Mouse (Mus musculus) stomach, postnatal 0 days (tissue): ENCODE results near the gene Abhd8. TPM values are rescaled to one million over a fixed set of nuclear protein-coding genes. Genes with fewer than 3 reads are reported as not detected.

Source experiments
- ATAC-seq: fragments of 200-750 bp; cut with Nextera tagmentation; 2 replicates; pipeline ENCODE4 v1.8.0; 2017; ENCODE audit not compliant: low FRiP score, low TSS enrichment
- DNase-seq: peaks from one replicate; pipeline ENCODE4 v3.0.0-alpha.2; 2016; ENCODE audit warnings: low spot score
- H3K27ac ChIP-seq: fragments of 300-500 bp; sonication (generic); replicated peaks from 2 replicates; pipeline ENCODE4 v1.5.1; 2014; ENCODE audit warnings: mild to moderate bottlenecking, control low read depth
- H3K27me3 ChIP-seq: fragments of 300-500 bp; sonication (generic); 2 replicates; pipeline ENCODE4 v1.6.1; 2014; ENCODE audit warnings: low read length; ENCODE audit not compliant: control insufficient read depth, insufficient read depth
- H3K36me3 ChIP-seq: fragments of 300-500 bp; sonication (generic); 2 replicates; pipeline ENCODE4 v1.6.1; 2014; ENCODE audit warnings: low read length, mixed read lengths; ENCODE audit not compliant: control insufficient read depth, insufficient read depth
- H3K4me1 ChIP-seq: fragments of 300-500 bp; sonication (generic); replicated peaks from 2 replicates; pipeline ENCODE4 v1.6.1; 2014; ENCODE audit warnings: antibody characterized with exemption; ENCODE audit not compliant: control insufficient read depth, insufficient read depth
- H3K4me2 ChIP-seq: fragments of 300-500 bp; sonication (generic); replicated peaks from 2 replicates; pipeline ENCODE4 v1.6.1; 2014; ENCODE audit warnings: low read depth, mild to moderate bottlenecking, control low read depth, moderate library complexity
- H3K4me3 ChIP-seq: fragments of 300-500 bp; sonication (generic); 2 replicates; pipeline ENCODE4 v1.5.1; 2014; ENCODE audit warnings: low read depth, low read length, control low read depth
- H3K9ac ChIP-seq: fragments of 300-500 bp; sonication (generic); 2 replicates; pipeline ENCODE4 v1.6.1; 2014; ENCODE audit warnings: mild to moderate bottlenecking, low read length, control low read depth, mixed read lengths
- H3K9me3 ChIP-seq: fragments of 300-500 bp; sonication (generic); 2 replicates; pipeline ENCODE4 v1.6.1; 2016; ENCODE audit warnings: low read length; ENCODE audit not compliant: control insufficient read depth
- CTCF ChIP-seq: IDR thresholded peaks from 2 replicates; pipeline ENCODE4 v1.5.1; 2016; ENCODE audit warnings: antibody characterized with exemption, low read depth, mild to moderate bottlenecking, moderate library complexity
- EP300 ChIP-seq: optimal IDR thresholded peaks from 2 replicates; pipeline ENCODE3; 2016; ENCODE audit warnings: antibody characterized with exemption
- WGBS: fragments of 180-500 bp; shearing (Covaris S2); extraction: QIAGEN DNeasy Blood & Tissue Kit; methylation state at CpG from one replicate; pipeline ENCODE4 v1.1.7; 2014; 5-methylcytosine and 5-hydroxymethylcytosine counted together
- polyA plus RNA-seq: library from polyadenylated mRNA; unstranded; fragments of >200 nt; fragmentation: Nextera tagmentation; extraction: Ambion mirVana; gene quantifications from 2 replicates; pipeline ENCODE4 v1.2.1, GENCODE M21; 2015

Abhd8 gene
- polyA plus RNA-seq, 1 experiment from 2014 or later = 22.1 TPM

DNA sequence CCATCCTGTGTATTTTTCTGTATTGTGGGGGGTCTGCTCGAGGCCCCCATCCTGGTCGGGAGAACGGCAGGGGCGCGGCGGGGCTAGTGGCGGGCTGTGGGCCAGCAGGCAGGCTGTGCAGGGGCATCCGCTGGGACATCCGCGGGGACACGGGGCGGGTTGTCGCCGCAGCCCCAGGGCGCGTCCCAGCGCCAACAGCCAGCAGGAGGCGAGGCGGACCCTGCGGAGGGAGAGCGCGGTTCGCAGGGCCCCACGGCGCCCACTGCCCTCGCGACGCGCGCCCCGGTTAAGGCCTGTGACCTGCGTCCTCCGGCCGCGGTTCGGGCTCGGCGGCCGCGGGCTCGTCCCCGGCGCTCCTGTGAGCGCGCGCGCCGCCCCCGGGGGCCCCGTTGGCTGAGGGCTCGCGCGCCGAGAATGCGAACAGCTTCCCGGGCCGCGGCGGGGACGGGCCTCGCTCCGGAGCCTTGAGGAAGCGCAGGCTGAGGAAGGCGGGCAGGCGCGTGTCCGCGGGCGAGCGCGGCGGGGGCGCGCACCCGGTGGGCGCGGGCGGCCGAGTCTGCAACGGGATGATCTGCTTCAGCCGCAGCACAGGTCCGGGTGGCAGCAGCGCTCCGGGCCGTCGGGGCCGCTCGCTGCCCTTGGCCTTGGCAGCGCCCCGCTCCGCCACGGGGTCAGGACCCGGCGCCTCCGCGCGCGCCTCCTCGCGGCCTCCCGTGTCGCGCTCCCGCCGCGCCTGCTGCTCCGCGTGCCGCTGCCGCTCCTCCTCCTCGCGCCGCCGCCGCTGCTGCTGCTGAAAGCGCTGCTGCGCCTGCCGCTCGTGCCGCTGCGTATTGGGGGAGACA lies 12.9 kb upstream of the Abhd8 start:
- DNase-seq = peak; percentile 77
- Histone ChIP-seq H3K27ac (peak overlapping the region; percentile 86), H3K4me1 (no peaks in the 10 kb centered on the region), H3K27me3 (no peaks in the 10 kb centered on the region), H3K36me3 (peaks cover 4% of the 10 kb centered on the region), H3K4me3 (peak overlapping the region; percentile 64), H3K9me3 (no peaks in the 10 kb centered on the region), H3K4me2 (peak overlapping the region; percentile 81), H3K9ac (peak overlapping the region; percentile 68)
- peak; percentile 50 for TF ChIP-seq CTCF
- no peak for TF ChIP-seq EP300
- peak; percentile 71 for ATAC-seq
- WGBS = 1% methylated on average over 42 of the region's 121 CpGs

DNA sequence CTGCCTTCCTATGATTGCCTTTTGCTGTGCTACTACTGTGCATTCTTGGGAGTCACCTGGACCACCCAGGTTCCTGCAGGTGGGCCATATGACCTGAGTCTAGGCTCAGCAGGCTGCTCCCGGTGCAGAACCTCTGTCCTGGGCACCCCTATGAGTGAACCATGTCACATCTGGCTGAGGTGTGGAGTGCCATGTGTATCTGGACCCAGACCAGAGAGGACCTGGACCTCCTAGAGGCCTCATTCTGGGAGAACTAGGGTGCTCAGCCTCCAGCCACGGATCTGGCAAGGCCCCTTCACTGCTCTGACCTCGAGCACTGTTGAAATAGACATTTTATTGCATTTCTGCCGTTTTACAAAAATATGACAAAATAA lies 12.2 kb upstream of the Abhd8 start:
- H3K27me3 ChIP-seq = no peaks in the 10 kb centered on the region
- no peak for TF ChIP-seq EP300
- TF ChIP-seq CTCF = no peak
- peak overlapping the region; percentile 81 for H3K4me2 ChIP-seq
- H3K9ac ChIP-seq = peak overlapping the region; percentile 68; the same call in 1 of the 2 replicates
- no peaks in the 10 kb centered on the region for H3K4me1 ChIP-seq
- H3K4me3 ChIP-seq = peak overlapping the region; percentile 64
- H3K9me3 ChIP-seq = no peaks in the 10 kb centered on the region
- H3K27ac ChIP-seq = no peak overlapping the region
- 24% methylated on average over 4 of the region's 4 CpGs for WGBS
- no peak for ATAC-seq
- DNase-seq = no peak
- H3K36me3 ChIP-seq = peaks cover 4% of the 10 kb centered on the region

DNA sequence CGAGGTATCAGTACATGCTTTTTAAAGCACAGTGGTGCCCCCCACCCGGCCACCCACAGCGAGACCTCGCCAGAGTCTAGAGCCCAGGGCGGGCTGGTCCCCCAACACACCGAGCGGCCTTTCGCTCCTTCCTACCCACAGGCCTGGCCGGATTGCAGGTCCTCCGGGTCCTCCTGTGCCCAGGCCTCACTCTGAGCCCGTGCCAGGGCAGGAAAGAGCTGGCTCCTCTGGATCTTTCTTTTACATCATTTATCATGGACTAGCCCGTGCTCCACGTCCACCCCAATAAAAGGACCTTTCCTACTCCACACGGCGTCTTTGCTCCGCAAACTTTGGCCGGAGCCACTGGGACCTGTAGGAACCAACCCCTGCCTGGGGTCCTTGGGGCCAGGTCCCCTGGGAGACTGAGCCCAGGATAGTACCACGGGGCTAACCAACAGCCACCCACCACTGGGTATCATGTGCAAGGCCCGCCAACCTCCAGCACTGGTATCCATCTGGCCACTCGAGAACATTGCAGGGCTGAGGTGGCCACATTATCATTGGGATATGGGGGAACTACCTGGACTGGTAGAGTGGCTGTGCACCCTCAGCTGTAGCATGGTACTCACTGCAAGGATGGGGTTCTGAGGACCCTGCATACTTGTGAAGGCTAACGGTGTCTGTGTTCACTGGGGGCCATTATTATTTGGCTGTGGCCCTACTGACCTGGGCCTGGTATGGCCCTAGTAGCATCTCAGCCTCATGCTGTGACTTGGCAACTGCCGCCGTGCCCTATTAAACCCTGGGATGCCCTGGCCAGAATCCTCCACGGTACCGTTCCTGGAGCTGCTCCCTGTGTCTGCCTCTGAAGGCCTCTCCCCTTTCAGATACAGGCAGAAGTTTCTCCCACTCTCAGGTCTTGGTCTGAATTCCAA lies 11.6 kb upstream of the Abhd8 start:
- H3K4me1 ChIP-seq = no peaks in the 10 kb centered on the region
- DNase-seq = no peak
- no peak for ATAC-seq
- H3K27ac ChIP-seq = no peak overlapping the region
- WGBS = 88% methylated on average over 25 of the region's 25 CpGs
- no peak overlapping the region for H3K4me3 ChIP-seq
- H3K4me2 ChIP-seq = no peak overlapping the region; the same call in 1 of the 2 replicates
- H3K9me3 ChIP-seq = no peaks in the 10 kb centered on the region
- peaks cover 4% of the 10 kb centered on the region for H3K36me3 ChIP-seq
- no peaks in the 10 kb centered on the region for H3K27me3 ChIP-seq
- peak overlapping the region; percentile 18; the same call in 1 of the 2 replicates for H3K9ac ChIP-seq
- TF ChIP-seq EP300 = no peak
- TF ChIP-seq CTCF = no peak

DNA sequence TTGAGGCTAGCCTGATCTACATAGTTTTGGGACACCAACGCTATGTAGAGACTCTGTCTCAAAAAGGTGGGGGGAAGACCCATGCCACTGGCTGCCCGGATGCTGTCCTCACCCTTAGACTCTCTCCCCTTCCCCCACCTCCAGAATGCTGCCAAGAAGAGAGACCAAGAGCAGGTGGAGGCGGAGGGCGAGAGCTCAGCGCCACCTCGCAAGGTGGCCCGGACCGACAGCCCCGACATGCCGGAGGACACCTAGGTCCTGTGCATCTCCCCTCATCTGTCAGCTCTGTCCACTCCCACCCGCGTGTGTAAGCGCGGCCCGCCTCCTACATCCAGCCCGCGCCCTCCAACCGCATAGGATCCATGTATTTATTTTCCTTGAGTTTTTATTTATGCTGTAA lies 10.9 kb upstream of the Abhd8 start:
- Histone ChIP-seq H3K36me3 (peaks cover 4% of the 10 kb centered on the region), H3K9me3 (no peaks in the 10 kb centered on the region), H3K4me3 (no peak overlapping the region), H3K27me3 (no peaks in the 10 kb centered on the region), H3K4me1 (no peaks in the 10 kb centered on the region; the same call in 1 of the 2 replicates), H3K9ac (no peak overlapping the region), H3K27ac (no peak overlapping the region), H3K4me2 (no peak overlapping the region)
- DNase-seq (no peak), ATAC-seq (no peak)
- WGBS = 92% methylated on average over 18 of the region's 18 CpGs
- no peak for TF ChIP-seq CTCF
- TF ChIP-seq EP300 = no peak

DNA sequence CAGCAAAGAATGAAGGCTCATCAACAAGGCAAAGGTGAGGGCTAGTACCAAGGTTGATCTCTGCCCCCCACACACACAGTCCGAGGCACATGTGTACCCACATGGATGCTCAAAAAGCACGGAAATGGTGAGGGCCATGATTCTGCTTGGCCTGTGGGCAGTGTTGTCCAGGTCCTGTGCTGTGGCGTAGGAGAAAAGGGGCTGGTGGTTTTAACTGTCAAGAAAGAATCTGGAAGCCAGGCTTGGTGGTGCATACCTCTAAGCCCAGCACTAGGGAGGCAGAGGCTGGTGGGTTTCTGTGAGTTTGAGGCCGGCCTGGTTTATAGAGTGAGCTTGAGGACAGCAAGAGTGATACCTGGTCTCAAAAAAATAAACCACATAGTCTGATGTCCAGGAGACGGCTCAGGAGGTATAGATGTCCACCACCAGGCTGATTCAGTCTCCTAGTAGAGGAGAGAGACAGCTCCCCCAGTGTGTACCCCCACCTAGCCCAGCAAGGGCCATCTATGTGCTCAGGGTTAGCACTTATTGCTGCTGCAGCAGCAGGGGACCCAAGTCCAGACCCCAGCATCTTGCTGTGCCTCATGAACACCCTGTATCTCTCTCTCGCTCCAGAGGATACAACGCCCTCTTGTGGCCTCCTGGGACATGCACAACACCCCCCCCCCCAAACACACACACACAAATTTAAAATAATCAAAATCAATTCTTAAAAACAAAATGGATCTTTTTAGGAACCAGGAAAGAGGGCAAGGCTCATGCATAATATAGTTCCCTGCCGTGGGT lies 9.3 kb upstream of the Abhd8 start:
- H3K4me2 ChIP-seq = no peak overlapping the region
- TF ChIP-seq CTCF (peak; percentile 60), EP300 (no peak)
- H3K36me3 ChIP-seq = peaks cover 4% of the 10 kb centered on the region
- DNase-seq (no peak), ATAC-seq (no peak)
- no peak overlapping the region for H3K9ac ChIP-seq
- H3K27me3 ChIP-seq = no peaks in the 10 kb centered on the region
- WGBS = 90% methylated on average over 8 of the region's 8 CpGs
- H3K9me3 ChIP-seq = no peaks in the 10 kb centered on the region
- H3K27ac ChIP-seq = no peak overlapping the region
- H3K4me1 ChIP-seq = no peaks in the 10 kb centered on the region; the same call in 1 of the 2 replicates
- no peak overlapping the region for H3K4me3 ChIP-seq
